Mouse (Mus musculus) midbrain, embryonic 14.5 days (tissue): ENCODE measurements around the gene Heatr4. TPM values are rescaled to one million over a fixed set of nuclear protein-coding genes. Genes with fewer than 3 reads are reported as not detected.
A peak's percentile ranks its signal among the peaks of the same experiment; 100 is the strongest.

ENCODE experiments used
- ATAC-seq: fragments of 200-750 bp; cut with Nextera tagmentation; 2 replicates; pipeline ENCODE4 v1.8.0; 2017; ENCODE audit warnings: moderate number of reproducible peaks, moderate library complexity; ENCODE audit not compliant: low FRiP score, low TSS enrichment
- DNase-seq: peaks from one replicate; pipeline ENCODE4 v3.0.0-alpha.2; 2015
- H3K27ac ChIP-seq: fragments of 300-500 bp; sonication (generic); replicated peaks from 2 replicates; pipeline ENCODE4 v1.5.1; 2014; ENCODE audit warnings: mild to moderate bottlenecking, low read depth, low read length, moderate library complexity
- H3K27me3 ChIP-seq: fragments of 300-500 bp; sonication (generic); 2 replicates; pipeline ENCODE4 v1.6.1; 2014; ENCODE audit warnings: low read length, control low read depth, mixed read lengths; ENCODE audit not compliant: control insufficient read depth, insufficient read depth
- H3K36me3 ChIP-seq: fragments of 300-500 bp; sonication (generic); 2 replicates; pipeline ENCODE4 v1.6.1; 2014; ENCODE audit warnings: low read length, control low read depth; ENCODE audit not compliant: control insufficient read depth, insufficient read depth
- H3K4me1 ChIP-seq: fragments of 300-500 bp; sonication (generic); 2 replicates; pipeline ENCODE4 v1.6.1; 2014; ENCODE audit warnings: mild to moderate bottlenecking, antibody characterized with exemption, low read length, control low read depth; ENCODE audit not compliant: control insufficient read depth, insufficient read depth
- H3K4me2 ChIP-seq: fragments of 300-500 bp; sonication (generic); 2 replicates; pipeline ENCODE4 v1.6.1; 2014; ENCODE audit warnings: mild to moderate bottlenecking, low read length, moderate library complexity
- H3K4me3 ChIP-seq: fragments of 300-500 bp; sonication (generic); replicated peaks from 2 replicates; pipeline ENCODE4 v1.5.1; 2014; ENCODE audit warnings: low read depth, low read length
- H3K9ac ChIP-seq: fragments of 300-500 bp; sonication (generic); replicated peaks from 2 replicates; pipeline ENCODE4 v1.6.1; 2014; ENCODE audit warnings: mild to moderate bottlenecking, low read length, moderate library complexity
- H3K9me3 ChIP-seq: fragments of 300-500 bp; sonication (generic); 2 replicates; pipeline ENCODE4 v1.6.1; 2016; ENCODE audit warnings: low read length, control low read depth, mixed read lengths; ENCODE audit not compliant: control insufficient read depth
- whole genome bisulfite sequencing: fragments of 180-500 bp; shearing (Covaris S2); extraction: QIAGEN DNeasy Blood & Tissue Kit; methylation state at CpG from one replicate; pipeline ENCODE4 v1.1.7; 2014; 5-methylcytosine and 5-hydroxymethylcytosine counted together
- polyA plus RNA-seq: library from polyadenylated mRNA; unstranded; fragments of >200 nt; fragmentation: Nextera tagmentation; extraction: Ambion mirVana; gene quantifications from 2 replicates; pipeline ENCODE4 v1.2.1, GENCODE M21; 2014

The Heatr4 gene
- polyA plus RNA-seq, 1 experiment from 2014 or later = not detected

DNA sequence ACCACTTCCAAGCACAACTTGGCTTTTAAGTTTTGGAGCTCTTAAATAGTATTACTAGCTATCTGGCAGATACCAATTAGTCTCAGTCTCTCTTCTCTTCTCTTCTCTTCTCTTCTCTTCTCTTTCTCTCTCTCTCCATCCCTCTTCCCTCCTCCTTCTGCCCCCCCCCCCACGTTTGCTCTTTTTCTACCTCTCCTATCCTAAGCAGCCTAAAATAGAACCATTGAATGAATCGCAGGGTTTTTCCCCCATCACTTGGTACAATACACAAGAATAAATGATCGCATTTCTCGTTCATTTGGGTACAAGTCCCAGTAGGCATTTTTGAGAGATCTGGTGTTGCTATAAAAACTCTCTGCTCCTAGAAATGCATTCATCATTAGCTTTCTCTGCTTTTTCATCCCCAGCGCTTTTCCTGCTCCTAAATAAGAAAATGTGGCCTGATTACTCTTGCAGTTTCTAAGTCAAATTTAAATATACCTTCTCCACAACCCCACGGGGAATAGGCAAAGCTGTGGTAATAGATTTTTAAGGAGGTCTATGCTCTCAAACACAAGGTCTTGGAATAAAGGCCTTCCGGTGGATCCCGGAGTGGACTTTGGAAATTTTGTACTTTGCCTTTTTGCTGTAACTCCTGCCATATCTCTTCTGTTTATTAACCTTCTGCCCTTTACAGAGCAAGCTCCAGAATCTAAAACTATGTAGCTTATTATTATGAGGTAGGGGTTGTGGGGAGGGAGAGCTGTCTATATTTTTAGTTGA, 61.7 kb downstream of the Heatr4 start:
- H3K4me1 ChIP-seq = peaks cover 12% of the 10 kb centered on the region
- 40% methylated on average over 8 of the region's 8 CpGs for WGBS
- peak overlapping the region; percentile 51 for H3K4me2 ChIP-seq
- no peaks in the 10 kb centered on the region for H3K27me3 ChIP-seq
- DNase-seq (no peak), ATAC-seq (no peak)
- no peaks in the 10 kb centered on the region for H3K36me3 ChIP-seq
- H3K4me3 ChIP-seq = peak overlapping the region; percentile 96
- H3K27ac ChIP-seq = no peak overlapping the region
- no peak overlapping the region for H3K9ac ChIP-seq
- H3K9me3 ChIP-seq = no peaks in the 10 kb centered on the region

GRCm38 (mm10) chr12:83921535-83922381, 62.9 kb downstream of the Heatr4 start, which contains the start of gene Numb:
Gene Numb (minus strand): TSS chr12:83921934.
- DNase-seq (peak; percentile 98), ATAC-seq (peak; percentile 100)
- Histone ChIP-seq H3K4me3 (peak within 1 kb of the TSS; percentile 96), H3K36me3 (0 out of 2 replicates have a peak, but pooled peaks cover under 1% of the 10 kb centered on the region), H3K9ac (peak within 1 kb of the TSS; percentile 76), H3K4me2 (peak within 1 kb of the TSS; percentile 91), H3K4me1 (peaks cover 12% of the 10 kb centered on the region), H3K27me3 (no peaks in the 10 kb centered on the region), H3K27ac (peak within 1 kb of the TSS; percentile 86), H3K9me3 (no peaks in the 10 kb centered on the region)
- under 1% methylated on average over 63 of the region's 63 CpGs for WGBS

- H3K4me1 ChIP-seq = peaks cover 12% of the 10 kb centered on the region
- ATAC-seq (no peak), DNase-seq (peak; percentile 46)
- H3K36me3 ChIP-seq = 0 out of 2 replicates have a peak, but pooled peaks cover 4% of the 10 kb centered on the region
- H3K4me2 ChIP-seq = peak overlapping the region; percentile 91
- no peaks in the 10 kb centered on the region for H3K9me3 ChIP-seq
- H3K4me3 ChIP-seq = peak overlapping the region; percentile 96
- peak overlapping the region; percentile 76 for H3K9ac ChIP-seq
- no peaks in the 10 kb centered on the region for H3K27me3 ChIP-seq
- WGBS = under 1% methylated on average over 31 of the region's 31 CpGs
- H3K27ac ChIP-seq = peak overlapping the region; percentile 86
These were observed 63.8 kb downstream of the Heatr4 start for GRCm38 (mm10) chr12:83920721-83921441.

- ATAC-seq (no peak), DNase-seq (no peak)
- no peak overlapping the region for H3K4me2 ChIP-seq
- H3K9ac ChIP-seq = no peak overlapping the region
- peaks cover 8% of the 10 kb centered on the region for H3K4me1 ChIP-seq
- no peak overlapping the region for H3K4me3 ChIP-seq
- WGBS = 87% methylated on average over 9 of the region's 9 CpGs
- no peaks in the 10 kb centered on the region for H3K27me3 ChIP-seq
- no peak overlapping the region for H3K27ac ChIP-seq
- H3K9me3 ChIP-seq = no peaks in the 10 kb centered on the region
- peaks cover 9% of the 10 kb centered on the region; the same call in 1 of the 2 replicates for H3K36me3 ChIP-seq
These were observed 67.8 kb downstream of the Heatr4 start for GRCm38 (mm10) chr12:83916884-83917283.

- Histone ChIP-seq H3K9ac (no peak overlapping the region), H3K27me3 (no peaks in the 10 kb centered on the region), H3K4me3 (no peak overlapping the region), H3K27ac (no peak overlapping the region), H3K36me3 (peaks cover 9% of the 10 kb centered on the region; the same call in 1 of the 2 replicates), H3K4me1 (no peaks in the 10 kb centered on the region), H3K4me2 (no peak overlapping the region), H3K9me3 (no peaks in the 10 kb centered on the region)
- 92% methylated on average over 1 of the region's 1 CpGs for WGBS
- no peak for ATAC-seq
- DNase-seq = no peak
These were observed 69.9 kb downstream of the Heatr4 start for GRCm38 (mm10) chr12:83914797-83915196.

- H3K9me3 ChIP-seq = no peaks in the 10 kb centered on the region
- H3K9ac ChIP-seq = no peak overlapping the region
- H3K27ac ChIP-seq = no peak overlapping the region
- no peak overlapping the region for H3K4me2 ChIP-seq
- DNase-seq (no peak), ATAC-seq (no peak)
- H3K4me1 ChIP-seq = no peaks in the 10 kb centered on the region
- H3K36me3 ChIP-seq = peaks cover 9% of the 10 kb centered on the region; the same call in 1 of the 2 replicates
- H3K4me3 ChIP-seq = no peak overlapping the region
- 93% methylated on average over 4 of the region's 4 CpGs for WGBS
- H3K27me3 ChIP-seq = no peaks in the 10 kb centered on the region
These were observed 70.4 kb downstream of the Heatr4 start for GRCm38 (mm10) chr12:83914202-83914740.

DNA sequence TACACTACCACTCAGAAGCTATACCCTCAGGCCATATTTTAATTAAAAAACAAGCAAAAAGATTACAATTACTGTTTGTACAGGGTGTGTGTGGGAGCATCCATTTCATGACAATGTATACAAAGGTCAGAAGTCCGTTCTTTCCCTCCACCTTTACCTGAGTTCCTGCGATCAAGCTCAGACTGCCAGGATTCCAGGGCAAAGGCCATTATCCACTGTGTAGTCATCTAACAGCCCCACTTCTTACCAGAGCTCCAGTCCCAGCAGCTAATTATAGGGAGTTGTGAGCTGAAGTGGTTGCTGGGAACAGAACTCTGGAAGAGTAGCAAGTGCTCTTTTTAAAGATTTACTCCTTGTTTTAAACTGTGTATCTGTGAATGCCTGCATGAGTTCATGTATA, 74.2 kb downstream of the Heatr4 start:
- H3K4me1 ChIP-seq = no peaks in the 10 kb centered on the region
- ATAC-seq (no peak), DNase-seq (no peak)
- H3K27ac ChIP-seq = no peak overlapping the region
- H3K27me3 ChIP-seq = no peaks in the 10 kb centered on the region
- 95% methylated on average over 2 of the region's 2 CpGs for WGBS
- peaks cover 5% of the 10 kb centered on the region; the same call in 1 of the 2 replicates for H3K36me3 ChIP-seq
- H3K4me2 ChIP-seq = no peak overlapping the region
- H3K9me3 ChIP-seq = no peaks in the 10 kb centered on the region
- H3K9ac ChIP-seq = no peak overlapping the region
- H3K4me3 ChIP-seq = no peak overlapping the region
